Mouse (Mus musculus): Measurements from ENCODE around the gene Tssc4.
A peak's percentile ranks its signal among the peaks of the same experiment; 100 is the strongest.

The Tssc4 gene

GRCm38 (mm10) chr7:143044826-143045206 lies 24.2 kb upstream of the Tssc4 start:
- no peak for DNase-seq (ENCODE audit: low spot score)

DNA sequence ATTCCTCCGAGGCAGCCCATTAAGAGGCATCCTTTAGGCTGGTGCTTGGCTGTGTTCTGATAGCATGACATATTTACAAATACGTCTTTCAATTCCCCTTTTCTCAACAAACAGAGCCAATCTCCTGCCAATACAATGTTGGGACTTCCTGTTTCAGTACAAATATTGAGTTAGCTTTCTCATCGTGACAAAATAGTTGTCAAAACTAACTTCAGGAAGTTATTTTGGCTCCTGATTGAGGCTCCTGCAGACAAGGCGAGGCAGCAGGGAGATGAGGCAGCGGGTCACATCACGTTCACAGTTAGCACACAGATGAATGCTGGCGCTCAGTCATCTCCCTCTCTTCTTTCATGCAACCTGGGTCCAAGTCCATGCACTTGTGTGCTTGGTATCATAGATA lies 22.7 kb upstream of the Tssc4 start:
- DNase-seq (ENCODE audit: low spot score): no peak

- DNase-seq (ENCODE audit: low spot score): no peak
Measured at GRCm38 (mm10) chr7:143049331-143049730, 19.7 kb upstream of the Tssc4 start.

DNA sequence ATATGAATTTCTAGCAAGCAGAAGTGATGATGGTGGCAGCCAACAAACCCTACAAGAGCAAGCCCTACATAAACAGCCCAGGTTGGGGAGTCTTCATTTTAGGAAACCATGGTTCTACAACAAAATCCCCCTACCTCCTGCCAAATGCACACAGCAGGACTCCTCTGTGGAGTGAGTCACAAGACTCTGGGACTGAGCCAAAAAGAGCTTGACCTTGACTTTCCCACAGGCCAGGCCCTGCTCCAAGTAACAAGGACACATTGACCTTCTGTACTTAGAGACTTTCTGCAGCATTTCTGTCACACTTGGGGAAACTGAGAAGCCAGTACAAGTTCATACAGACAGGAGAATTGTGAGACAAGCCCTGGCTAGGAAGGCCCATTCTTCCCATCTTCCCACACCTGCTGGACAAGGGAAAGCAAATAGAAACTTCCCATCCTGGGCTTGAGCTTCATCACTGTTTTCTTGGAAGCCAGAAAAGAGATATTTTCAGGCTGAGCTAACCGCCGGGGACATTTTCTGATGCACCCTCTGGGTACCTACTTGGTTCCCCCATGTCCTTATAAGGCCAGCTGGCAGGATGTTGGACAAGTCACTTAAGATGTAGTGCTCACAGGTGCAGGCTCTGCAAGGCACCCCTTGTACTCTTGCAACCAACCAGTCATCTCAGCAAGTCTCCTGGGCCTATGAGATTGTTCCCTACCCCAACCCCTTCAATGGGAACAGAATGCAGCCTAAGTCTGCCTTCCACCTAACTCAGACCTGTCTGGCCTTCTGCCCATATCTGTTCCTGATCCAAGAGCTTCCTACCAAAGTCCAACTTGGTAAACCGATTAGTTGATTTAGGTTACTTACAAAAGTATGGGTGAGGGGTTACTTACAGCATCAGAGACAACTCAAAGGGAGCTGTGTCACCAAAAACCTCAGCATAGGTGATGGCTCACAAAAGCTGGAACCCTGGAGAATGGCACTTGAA lies 18.9 kb upstream of the Tssc4 start:
- no peak for DNase-seq (ENCODE audit: low spot score)

DNA sequence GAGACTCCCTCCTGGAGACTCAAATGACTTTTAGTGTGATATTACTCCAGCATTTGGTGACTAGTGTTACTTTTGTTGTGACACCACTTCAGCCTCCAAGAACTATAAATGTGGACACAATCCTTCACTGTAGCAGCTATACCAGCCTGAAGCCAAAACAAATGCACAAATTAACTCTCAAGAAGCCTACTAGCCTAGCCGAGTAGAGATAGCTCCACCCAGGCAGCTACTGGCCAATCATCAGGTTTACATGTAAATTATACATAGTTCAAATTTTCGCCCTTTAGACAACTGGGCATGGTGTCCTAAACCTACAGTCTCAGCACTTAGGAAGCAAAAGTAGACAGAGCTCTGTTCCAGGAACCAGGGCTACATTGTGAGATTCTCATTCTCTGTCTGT lies 17.7 kb upstream of the Tssc4 start:
- no peak for DNase-seq (ENCODE audit: low spot score)

DNA sequence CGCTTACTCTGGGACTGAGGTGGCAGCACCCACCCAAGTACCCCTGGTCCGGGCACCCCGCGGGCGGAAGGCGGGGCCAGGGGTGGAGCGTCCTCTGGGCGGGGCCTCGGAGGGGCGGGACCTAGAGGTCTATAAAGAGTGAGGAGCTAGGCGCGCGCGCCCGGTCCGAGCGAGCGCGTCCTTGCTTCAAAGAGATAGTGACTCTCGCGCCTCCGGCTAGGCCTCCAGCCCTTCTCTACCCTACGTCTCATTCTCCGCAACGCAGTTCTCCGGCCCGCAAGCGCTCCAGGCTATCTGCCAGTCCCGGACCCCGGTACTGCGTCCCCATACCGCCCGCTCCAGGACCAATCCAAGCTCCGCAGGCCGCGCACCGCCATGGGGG lies 16.4 kb upstream of the Tssc4 start, which contains the start of gene Cd81:
Cd81 (plus strand) TSS at position 114 of the 382 bp plus-strand sequence.
- DNase-seq (ENCODE audit: low spot score): peak; percentile 90

GRCm38 (mm10) chr7:143053008-143053899 lies 15.8 kb upstream of the Tssc4 start:
- DNase-seq (ENCODE audit: low spot score): peak; percentile 64

- DNase-seq (ENCODE audit: low spot score): no peak
Measured at GRCm38 (mm10) chr7:143053961-143054611, 15.0 kb upstream of the Tssc4 start.

DNA sequence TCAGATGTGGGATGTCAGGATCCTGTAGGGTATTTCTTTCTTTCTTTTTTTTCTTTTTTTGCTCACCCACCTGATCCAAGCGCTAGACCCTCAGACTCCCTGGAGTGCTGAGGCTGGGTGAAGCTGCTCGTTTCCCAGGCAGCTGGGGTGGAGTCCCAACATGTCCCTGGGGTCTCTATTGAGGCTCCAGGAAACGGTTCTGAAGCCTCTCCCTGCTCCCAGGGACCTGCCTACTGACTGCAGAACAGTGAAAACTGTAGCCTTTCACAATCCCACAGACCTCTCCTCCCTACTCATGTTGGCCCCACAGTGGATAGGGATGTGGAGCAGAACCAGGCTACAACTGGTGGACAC lies 14.5 kb upstream of the Tssc4 start:
- no peak for DNase-seq (ENCODE audit: low spot score)

- no peak for DNase-seq (ENCODE audit: low spot score)
Measured at GRCm38 (mm10) chr7:143055001-143055400, 14.0 kb upstream of the Tssc4 start.

GRCm38 (mm10) chr7:143055499-143056186 lies 13.4 kb upstream of the Tssc4 start:
- DNase-seq (ENCODE audit: low spot score): no peak

DNA sequence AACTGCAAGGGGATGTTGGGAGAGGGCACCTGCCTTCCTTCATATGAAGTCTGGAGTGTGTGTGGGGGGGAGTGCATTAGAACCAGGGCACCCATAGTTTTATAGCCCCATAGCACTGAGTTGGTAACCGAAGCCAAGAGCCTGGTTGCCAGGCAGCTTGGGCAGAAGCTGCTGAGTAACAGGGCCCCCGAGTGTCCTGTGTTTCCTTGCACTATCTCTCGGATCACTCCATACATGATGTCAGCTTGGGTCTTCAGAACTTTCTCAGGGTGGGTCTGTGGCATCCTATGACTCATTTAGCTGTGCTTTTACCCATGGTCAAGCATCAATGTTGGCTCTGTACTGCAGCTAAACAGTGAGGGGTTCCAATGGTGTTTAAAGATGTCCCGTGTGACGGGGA lies 12.0 kb upstream of the Tssc4 start:
- no peak for DNase-seq (ENCODE audit: low spot score)

- no peak for DNase-seq (ENCODE audit: low spot score)
Measured at GRCm38 (mm10) chr7:143057667-143058220, 11.3 kb upstream of the Tssc4 start.

DNA sequence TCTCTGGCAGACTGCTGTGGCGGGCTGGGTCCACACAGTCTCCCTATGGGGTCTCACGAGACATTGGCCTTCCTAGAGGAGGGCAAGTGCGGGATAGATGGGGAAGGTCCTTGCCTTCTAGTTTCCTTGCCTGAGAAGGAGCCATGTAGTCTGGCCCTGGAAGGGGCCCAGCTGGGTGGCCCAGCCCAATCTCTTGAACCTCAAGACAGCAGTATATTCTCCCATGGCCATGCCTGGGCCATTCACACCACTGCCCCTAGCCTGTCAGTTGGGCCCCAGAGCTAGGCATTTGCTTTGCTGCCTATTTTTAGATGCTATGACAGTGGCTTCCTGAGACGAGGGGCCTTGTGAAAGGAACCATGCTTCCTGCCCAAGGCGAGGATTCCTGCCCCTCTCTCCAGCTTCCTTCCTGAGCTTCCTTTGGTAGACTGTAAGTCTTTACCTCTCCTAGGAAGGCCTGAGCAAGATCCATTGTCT lies 10.8 kb upstream of the Tssc4 start:
- no peak for DNase-seq (ENCODE audit: low spot score)

- DNase-seq (ENCODE audit: low spot score): no peak
Measured at GRCm38 (mm10) chr7:143059202-143059870, 9.7 kb upstream of the Tssc4 start.

GRCm38 (mm10) chr7:143062704-143063103 lies 6.3 kb upstream of the Tssc4 start:
- DNase-seq (ENCODE audit: low spot score): no peak

- DNase-seq (ENCODE audit: low spot score): no peak
Measured at GRCm38 (mm10) chr7:143064226-143064625, 4.8 kb upstream of the Tssc4 start.

DNA sequence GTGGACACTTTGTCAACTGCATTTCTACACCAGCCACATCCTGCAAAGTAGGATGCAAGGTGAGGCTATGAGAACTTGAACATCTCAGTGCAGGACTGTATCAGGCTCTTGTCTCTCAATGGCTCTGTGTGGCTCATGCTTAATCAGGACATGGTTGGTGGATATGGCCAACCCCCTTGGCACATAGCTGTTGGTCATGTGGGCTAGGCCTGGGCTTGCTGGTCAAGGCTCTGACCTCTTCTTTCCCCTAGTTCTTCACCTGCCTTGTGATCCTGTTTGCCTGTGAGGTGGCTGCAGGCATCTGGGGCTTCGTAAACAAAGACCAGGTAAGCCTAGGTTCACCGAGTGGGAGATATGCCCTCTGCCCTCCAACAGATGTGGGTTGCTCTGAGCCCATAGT lies 3.4 kb upstream of the Tssc4 start:
- DNase-seq (ENCODE audit: low spot score): no peak

DNA sequence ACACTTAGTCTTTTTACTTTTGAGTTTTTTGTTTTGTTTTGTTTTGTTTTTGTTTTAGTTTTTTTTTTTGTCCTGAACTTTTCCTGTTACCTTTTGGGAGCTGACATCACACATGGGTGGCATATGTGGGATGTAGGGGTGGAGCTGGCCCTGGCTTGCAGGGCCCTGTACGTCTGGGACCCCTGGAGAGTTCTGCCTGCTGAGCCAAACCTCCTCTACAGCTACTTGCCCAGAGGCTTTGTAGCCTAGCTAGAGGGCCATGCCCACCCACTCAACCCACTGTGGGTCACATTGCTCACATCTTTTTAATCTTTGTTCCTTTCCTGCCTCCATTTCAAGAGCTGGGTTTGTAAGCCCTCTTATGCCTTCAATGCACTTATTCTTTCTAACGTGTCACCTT lies 1.6 kb upstream of the Tssc4 start:
- no peak for DNase-seq (ENCODE audit: low spot score)

- no peak for DNase-seq (ENCODE audit: low spot score)
Measured at GRCm38 (mm10) chr7:143067897-143068296, 1.2 kb upstream of the Tssc4 start.

Data from urinary bladder, postnatal 25 days (tissue).